Mouse (Mus musculus): Measurements from ENCODE around the gene St6galnac3. TPM values are rescaled to one million over a fixed set of nuclear protein-coding genes. Genes with fewer than 3 reads are reported as not detected.

Gene St6galnac3
- polyA plus RNA-seq, 1 experiment: not detected

DNA sequence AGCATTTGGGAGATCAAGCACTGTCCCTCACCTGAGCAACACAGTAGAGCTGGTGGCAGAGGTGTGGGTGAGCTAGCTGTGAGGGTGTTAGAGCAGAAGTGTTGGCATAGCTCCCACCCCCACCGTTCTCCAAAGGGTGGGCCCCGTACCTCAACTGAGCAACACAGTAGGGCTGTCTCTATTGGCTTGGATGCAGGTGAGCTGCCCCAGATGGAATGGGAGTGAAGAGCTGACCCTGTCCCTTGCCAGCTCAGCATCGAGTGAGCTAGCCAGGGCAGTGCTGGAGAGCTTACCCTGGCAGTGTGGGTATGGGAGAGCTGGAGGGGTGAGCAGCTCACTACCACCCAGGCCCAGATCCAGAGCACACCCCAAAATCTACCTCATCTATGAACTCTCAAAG lies 171.3 kb downstream of the St6galnac3 start:
- H3K27me3 ChIP-seq (ENCODE audit: control insufficient read depth, insufficient read depth, insufficient read length): no peaks in the 10 kb centered on the region
- H3K36me3 ChIP-seq (ENCODE audit: control insufficient read depth, insufficient read depth): no peaks in the 10 kb centered on the region
- no peak overlapping the region for H3K4me3 ChIP-seq (ENCODE audit: insufficient read depth, poor library complexity, severe bottlenecking)
- TF ChIP-seq CEBPB (IDR thresholded peaks at IDR 0.05; ENCODE audit: low read depth): no peak
- TF ChIP-seq MYOD1 (IDR thresholded peaks at IDR 0.05; ENCODE audit: control insufficient read depth, insufficient read length, low read depth): no peak
- TF ChIP-seq USF1 (IDR thresholded peaks at IDR 0.05; ENCODE audit: low read depth): no peak
- no peak for TF ChIP-seq MYOG (IDR thresholded peaks at IDR 0.05; ENCODE audit: control insufficient read depth, extremely low read depth, insufficient read length)
- no peak for TF ChIP-seq CTCF (IDR thresholded peaks at IDR 0.05; ENCODE audit: control insufficient read depth, insufficient read depth, insufficient read length)
- no peak for TF ChIP-seq FOSL1 (IDR thresholded peaks at IDR 0.05; ENCODE audit: insufficient read depth, low read length, poor library complexity, severe bottlenecking)
- TF ChIP-seq MAX (IDR thresholded peaks at IDR 0.05): no peak
- no peak overlapping the region for H3ac ChIP-seq (ENCODE audit: control insufficient read depth, insufficient read length, low read depth)
- H3K79me2 ChIP-seq (ENCODE audit: control insufficient read depth, insufficient read depth): no peaks in the 10 kb centered on the region
- no peaks in the 10 kb centered on the region for H3K79me3 ChIP-seq (ENCODE audit: low read depth)

DNA sequence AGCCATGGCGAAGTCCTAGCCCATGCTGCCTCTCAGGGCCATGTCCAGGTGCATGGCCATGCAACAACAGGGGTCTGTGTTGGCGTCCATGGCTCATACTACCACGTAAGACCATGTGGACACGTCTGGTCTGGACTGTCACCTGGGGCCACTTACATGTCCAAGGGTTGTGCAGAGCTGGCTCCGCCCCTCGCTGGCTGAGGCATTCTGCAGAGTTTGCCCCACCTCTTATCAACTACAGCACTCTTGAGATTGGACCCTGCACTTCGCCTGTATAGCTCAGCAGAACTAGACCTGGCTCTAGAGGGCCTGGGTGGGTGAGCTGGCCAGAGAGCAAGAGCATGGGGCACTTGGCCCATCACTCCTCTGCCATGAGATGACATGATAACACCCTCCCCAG lies 171.7 kb downstream of the St6galnac3 start:
- H3K79me3 ChIP-seq (ENCODE audit: low read depth): no peaks in the 10 kb centered on the region
- H3ac ChIP-seq (ENCODE audit: control insufficient read depth, insufficient read length, low read depth): no peak overlapping the region
- no peaks in the 10 kb centered on the region for H3K27me3 ChIP-seq (ENCODE audit: control insufficient read depth, insufficient read depth, insufficient read length)
- H3K36me3 ChIP-seq (ENCODE audit: control insufficient read depth, insufficient read depth): no peaks in the 10 kb centered on the region
- H3K79me2 ChIP-seq (ENCODE audit: control insufficient read depth, insufficient read depth): no peaks in the 10 kb centered on the region
- no peak for TF ChIP-seq USF1 (IDR thresholded peaks at IDR 0.05; ENCODE audit: low read depth)
- TF ChIP-seq MAX (IDR thresholded peaks at IDR 0.05): no peak
- TF ChIP-seq FOSL1 (IDR thresholded peaks at IDR 0.05; ENCODE audit: insufficient read depth, low read length, poor library complexity, severe bottlenecking): no peak
- no peak for TF ChIP-seq CEBPB (IDR thresholded peaks at IDR 0.05; ENCODE audit: low read depth)
- no peak for TF ChIP-seq MYOG (IDR thresholded peaks at IDR 0.05; ENCODE audit: control insufficient read depth, extremely low read depth, insufficient read length)
- no peak for TF ChIP-seq CTCF (IDR thresholded peaks at IDR 0.05; ENCODE audit: control insufficient read depth, insufficient read depth, insufficient read length)
- TF ChIP-seq MYOD1 (IDR thresholded peaks at IDR 0.05; ENCODE audit: control insufficient read depth, insufficient read length, low read depth): no peak
- no peak overlapping the region for H3K4me3 ChIP-seq (ENCODE audit: insufficient read depth, poor library complexity, severe bottlenecking)

DNA sequence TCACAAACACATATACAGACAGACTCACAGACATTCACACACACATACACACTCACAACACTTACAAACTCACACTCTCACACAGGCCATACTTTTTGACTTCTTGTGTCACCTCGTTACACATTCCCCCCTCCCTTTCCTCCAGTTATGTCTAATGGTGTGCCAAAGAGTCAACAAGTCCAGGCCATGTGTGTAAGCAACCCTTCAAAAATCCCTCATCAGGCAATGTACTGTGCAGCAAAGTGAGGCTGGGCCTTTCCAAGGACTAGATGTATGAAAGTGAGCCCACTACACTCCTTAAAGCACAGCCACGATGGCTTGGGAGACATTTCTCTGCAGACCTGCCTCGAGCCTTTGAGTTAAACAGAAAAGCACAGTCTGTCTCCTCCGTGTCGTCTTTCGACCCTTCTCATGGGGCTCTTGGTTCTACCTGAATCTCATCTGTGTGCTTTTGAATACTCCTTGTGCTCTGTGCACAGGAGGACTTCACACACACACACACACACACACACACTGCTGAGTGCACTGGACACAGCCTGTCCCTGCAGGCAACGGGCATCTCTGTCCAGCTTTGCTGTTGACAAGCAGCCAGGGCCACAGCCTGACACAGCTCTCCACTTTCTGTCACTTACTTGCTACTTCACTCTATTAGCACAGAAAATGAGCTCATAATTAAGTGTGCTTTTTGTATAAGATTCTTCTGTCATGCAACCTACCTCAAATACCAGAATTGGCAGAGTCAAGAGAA lies 177.9 kb downstream of the St6galnac3 start:
- Histone ChIP-seq H3K79me3 (ENCODE audit: low read depth) (no peaks in the 10 kb centered on the region), H3ac (ENCODE audit: control insufficient read depth, insufficient read length, low read depth) (no peak overlapping the region), H3K36me3 (ENCODE audit: control insufficient read depth, insufficient read depth) (no peaks in the 10 kb centered on the region), H3K27me3 (ENCODE audit: control insufficient read depth, insufficient read depth, insufficient read length) (no peaks in the 10 kb centered on the region), H3K79me2 (ENCODE audit: control insufficient read depth, insufficient read depth) (no peaks in the 10 kb centered on the region), H3K4me3 (ENCODE audit: insufficient read depth, poor library complexity, severe bottlenecking) (no peak overlapping the region)
- TF ChIP-seq MYOD1 (IDR thresholded peaks at IDR 0.05; ENCODE audit: control insufficient read depth, insufficient read length, low read depth) (no peak), CEBPB (IDR thresholded peaks at IDR 0.05; ENCODE audit: low read depth) (no peak), MYOG (IDR thresholded peaks at IDR 0.05; ENCODE audit: control insufficient read depth, extremely low read depth, insufficient read length) (no peak), FOSL1 (IDR thresholded peaks at IDR 0.05; ENCODE audit: insufficient read depth, low read length, poor library complexity, severe bottlenecking) (no peak), CTCF (IDR thresholded peaks at IDR 0.05; ENCODE audit: control insufficient read depth, insufficient read depth, insufficient read length) (no peak), MAX (IDR thresholded peaks at IDR 0.05) (no peak), USF1 (IDR thresholded peaks at IDR 0.05; ENCODE audit: low read depth) (no peak)

DNA sequence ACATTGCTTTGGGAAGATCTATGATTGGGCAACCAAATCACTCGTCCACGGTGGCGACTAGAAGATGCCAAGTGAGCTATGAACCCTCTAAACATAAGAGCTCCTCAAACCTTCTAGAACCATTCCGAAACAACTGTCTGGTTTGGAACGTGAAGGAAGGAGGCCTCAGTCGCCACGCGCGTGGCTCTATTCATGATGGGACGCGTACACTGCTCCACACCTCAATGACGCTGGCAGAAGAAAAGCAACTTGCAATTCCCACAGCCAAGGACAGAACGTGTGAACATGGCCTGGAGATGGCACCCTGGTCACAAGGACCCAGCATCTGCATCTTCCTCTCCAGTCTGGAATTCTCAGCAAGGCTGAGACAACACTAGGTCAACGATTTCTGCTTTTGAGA lies 185.1 kb downstream of the St6galnac3 start:
- Histone ChIP-seq H3K79me3 (ENCODE audit: low read depth) (no peaks in the 10 kb centered on the region), H3K36me3 (ENCODE audit: control insufficient read depth, insufficient read depth) (no peaks in the 10 kb centered on the region), H3K27me3 (ENCODE audit: control insufficient read depth, insufficient read depth, insufficient read length) (no peaks in the 10 kb centered on the region), H3ac (ENCODE audit: control insufficient read depth, insufficient read length, low read depth) (no peak overlapping the region), H3K4me3 (ENCODE audit: insufficient read depth, poor library complexity, severe bottlenecking) (no peak overlapping the region), H3K79me2 (ENCODE audit: control insufficient read depth, insufficient read depth) (no peaks in the 10 kb centered on the region)
- no peak for TF ChIP-seq MAX (IDR thresholded peaks at IDR 0.05)
- no peak for TF ChIP-seq MYOD1 (IDR thresholded peaks at IDR 0.05; ENCODE audit: control insufficient read depth, insufficient read length, low read depth)

DNA sequence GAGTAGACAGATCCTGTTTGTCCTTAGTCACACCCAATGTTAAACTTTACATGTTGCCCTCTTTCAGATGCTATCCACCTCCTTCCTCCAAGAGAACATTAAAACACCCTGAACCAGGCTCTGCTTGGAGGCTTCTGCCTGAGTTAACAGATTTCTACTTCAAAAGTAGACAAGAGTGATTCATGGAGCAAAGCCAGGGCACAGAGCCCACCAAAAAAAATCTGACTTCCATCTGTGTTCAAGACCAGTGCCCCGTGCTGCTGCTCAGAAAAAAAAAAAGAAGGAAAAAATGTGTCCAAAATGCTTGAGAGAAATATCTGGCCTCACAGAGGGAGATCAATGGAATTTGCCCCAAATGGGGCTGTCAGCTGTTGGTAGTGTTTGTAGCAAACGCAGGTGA lies 186.6 kb downstream of the St6galnac3 start:
- no peaks in the 10 kb centered on the region for H3K27me3 ChIP-seq (ENCODE audit: control insufficient read depth, insufficient read depth, insufficient read length)
- no peak overlapping the region for H3K4me3 ChIP-seq (ENCODE audit: insufficient read depth, poor library complexity, severe bottlenecking)
- H3K79me2 ChIP-seq (ENCODE audit: control insufficient read depth, insufficient read depth): no peaks in the 10 kb centered on the region
- H3K36me3 ChIP-seq (ENCODE audit: control insufficient read depth, insufficient read depth): no peaks in the 10 kb centered on the region
- no peak for TF ChIP-seq MAX (IDR thresholded peaks at IDR 0.05)
- TF ChIP-seq CTCF (IDR thresholded peaks at IDR 0.05; ENCODE audit: control insufficient read depth, insufficient read depth, insufficient read length): no peak
- TF ChIP-seq CEBPB (IDR thresholded peaks at IDR 0.05; ENCODE audit: low read depth): no peak
- TF ChIP-seq MYOD1 (IDR thresholded peaks at IDR 0.05; ENCODE audit: control insufficient read depth, insufficient read length, low read depth): no peak
- no peak for TF ChIP-seq FOSL1 (IDR thresholded peaks at IDR 0.05; ENCODE audit: insufficient read depth, low read length, poor library complexity, severe bottlenecking)
- no peak for TF ChIP-seq MYOG (IDR thresholded peaks at IDR 0.05; ENCODE audit: control insufficient read depth, extremely low read depth, insufficient read length)
- no peak for TF ChIP-seq USF1 (IDR thresholded peaks at IDR 0.05; ENCODE audit: low read depth)
- H3ac ChIP-seq (ENCODE audit: control insufficient read depth, insufficient read length, low read depth): no peak overlapping the region
- H3K79me3 ChIP-seq (ENCODE audit: low read depth): no peaks in the 10 kb centered on the region

DNA sequence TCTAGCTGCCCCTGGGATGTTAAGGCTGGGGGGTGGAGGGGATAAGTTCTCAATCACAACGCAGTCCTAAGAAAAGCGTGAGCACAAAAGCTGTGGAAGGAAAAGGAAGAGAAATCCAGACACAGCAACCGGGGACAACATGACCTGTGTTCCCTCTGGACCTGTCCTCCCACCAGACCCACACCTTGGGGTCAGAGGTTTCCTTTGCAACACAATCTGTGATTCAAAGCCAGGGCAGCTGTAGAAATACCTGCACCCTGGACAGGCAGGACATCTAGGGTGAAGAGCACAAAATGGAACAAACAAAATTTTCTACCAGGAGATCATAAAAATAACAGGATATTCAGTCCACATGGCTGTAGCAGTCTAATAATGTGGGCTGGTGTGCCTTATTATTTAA lies 187.5 kb downstream of the St6galnac3 start:
- no peak overlapping the region for H3K4me3 ChIP-seq (ENCODE audit: insufficient read depth, poor library complexity, severe bottlenecking)
- H3K36me3 ChIP-seq (ENCODE audit: control insufficient read depth, insufficient read depth): no peaks in the 10 kb centered on the region
- no peak for TF ChIP-seq MAX (IDR thresholded peaks at IDR 0.05)
- no peak for TF ChIP-seq CEBPB (IDR thresholded peaks at IDR 0.05; ENCODE audit: low read depth)
- no peak for TF ChIP-seq MYOD1 (IDR thresholded peaks at IDR 0.05; ENCODE audit: control insufficient read depth, insufficient read length, low read depth)
- no peak for TF ChIP-seq FOSL1 (IDR thresholded peaks at IDR 0.05; ENCODE audit: insufficient read depth, low read length, poor library complexity, severe bottlenecking)
- no peak for TF ChIP-seq MYOG (IDR thresholded peaks at IDR 0.05; ENCODE audit: control insufficient read depth, extremely low read depth, insufficient read length)
- TF ChIP-seq CTCF (IDR thresholded peaks at IDR 0.05; ENCODE audit: control insufficient read depth, insufficient read depth, insufficient read length): no peak
- TF ChIP-seq USF1 (IDR thresholded peaks at IDR 0.05; ENCODE audit: low read depth): no peak
- no peaks in the 10 kb centered on the region for H3K27me3 ChIP-seq (ENCODE audit: control insufficient read depth, insufficient read depth, insufficient read length)
- no peaks in the 10 kb centered on the region for H3K79me3 ChIP-seq (ENCODE audit: low read depth)
- H3K79me2 ChIP-seq (ENCODE audit: control insufficient read depth, insufficient read depth): no peaks in the 10 kb centered on the region
- H3ac ChIP-seq (ENCODE audit: control insufficient read depth, insufficient read length, low read depth): no peak overlapping the region
